Mouse (Mus musculus) cerebellum, adult 2 months (tissue): Measurements from ENCODE around the gene Cant1. TPM values are rescaled to one million over a fixed set of nuclear protein-coding genes. Genes with fewer than 3 reads are reported as not detected.

Experiments
- DNase-seq, 2 experiments: peaks; one replicate each; pipeline ENCODE4 v3.0.0; 2021
- H3K27ac ChIP-seq: fragments of 200-500 bp; 2 replicates; pipeline ENCODE4 v1.5.1; 2012; ENCODE audit warnings: low read length, control low read depth, inconsistent platforms; ENCODE audit not compliant: insufficient read depth
- H3K27me3 ChIP-seq: fragments of 200-500 bp; 2 replicates; pipeline ENCODE4 v1.6.1; 2012; ENCODE audit warnings: inconsistent platforms, mild to moderate bottlenecking, low read length, moderate library complexity; ENCODE audit not compliant: control insufficient read depth, insufficient read depth
- H3K4me1 ChIP-seq: fragments of 200-500 bp; 2 replicates; pipeline ENCODE4 v1.6.1; 2011; ENCODE audit warnings: low read length; ENCODE audit not compliant: control insufficient read depth, insufficient read depth
- H3K4me3 ChIP-seq: fragments of 200-500 bp; replicated peaks from 2 replicates; pipeline ENCODE3; 2011; ENCODE audit warnings: mild to moderate bottlenecking, low read depth, low read length, control low read depth; ENCODE audit not compliant: insufficient read depth
- CTCF ChIP-seq: fragments of 200-500 bp; IDR thresholded peaks from 2 replicates; pipeline ENCODE4 v1.5.1; 2011; ENCODE audit warnings: low read depth, mild to moderate bottlenecking, control low read depth, low read length, moderate library complexity, borderline replicate concordance; ENCODE audit not compliant: insufficient read depth
- POLR2A ChIP-seq: fragments of 200-500 bp; IDR thresholded peaks from 2 replicates; pipeline ENCODE4 v1.6.1; 2011; ENCODE audit warnings: low read length, control low read depth, borderline replicate concordance; ENCODE audit not compliant: insufficient read depth
- WGBS: fragments of 180-500 bp; shearing (Covaris S2); methylation state at CpG from one replicate; pipeline ENCODE4 v1.1.7; 2018; 5-methylcytosine and 5-hydroxymethylcytosine counted together
- polyA plus RNA-seq: library from polyadenylated mRNA; depleted of rRNA; stranded (reverse); fragments of >200 nt; gene quantifications from 2 replicates; pipeline ENCODE4 v1.2.3, GENCODE M21; 2012

Gene Cant1
- polyA plus RNA-seq, 1 experiment = 41.8 TPM

DNA sequence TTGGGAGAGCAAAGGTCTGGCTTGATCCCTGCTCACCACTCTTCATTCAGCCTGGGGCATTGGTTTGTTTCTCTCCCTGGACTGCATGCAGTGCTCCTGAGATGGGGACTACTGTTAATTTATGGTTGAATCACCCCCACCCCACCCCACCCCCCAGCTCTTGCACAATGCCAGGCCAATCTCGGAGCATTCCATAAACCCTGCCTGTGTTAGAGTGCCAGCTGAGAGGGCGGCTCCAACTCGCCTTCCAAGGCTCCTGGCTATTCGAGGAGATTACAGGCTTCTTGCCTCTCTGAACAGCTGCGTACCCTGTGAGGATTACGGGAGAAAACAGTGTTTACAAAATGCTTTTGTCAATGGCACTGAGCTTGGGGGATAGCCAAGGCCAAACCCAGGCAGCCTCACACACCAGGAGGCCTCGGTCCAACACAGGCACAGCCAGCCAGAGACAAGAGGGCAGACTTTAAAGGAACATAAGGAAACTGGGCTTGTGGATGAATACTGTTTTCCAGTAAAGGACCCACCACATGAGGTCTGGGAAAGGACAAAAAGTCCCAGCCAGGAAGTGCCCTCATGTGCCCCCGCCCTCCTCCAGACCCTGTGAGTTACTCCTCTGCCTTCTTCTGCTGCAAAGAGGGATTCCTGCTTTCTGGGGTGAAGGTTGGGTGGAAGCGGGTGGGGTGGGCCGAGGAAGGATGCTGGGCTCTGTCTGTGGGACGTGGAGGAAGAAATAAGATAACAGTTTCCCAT, 20.0 kb upstream of the Cant1 start:
- TF ChIP-seq CTCF = no peak
- no peak for TF ChIP-seq POLR2A
- no peak overlapping the region for H3K4me3 ChIP-seq
- WGBS = 53% methylated on average over 11 of the region's 11 CpGs
- H3K4me1 ChIP-seq = peaks cover 29% of the 10 kb centered on the region
- H3K27ac ChIP-seq = no peak overlapping the region
- no peak for DNase-seq
- no peaks in the 10 kb centered on the region for H3K27me3 ChIP-seq

DNA sequence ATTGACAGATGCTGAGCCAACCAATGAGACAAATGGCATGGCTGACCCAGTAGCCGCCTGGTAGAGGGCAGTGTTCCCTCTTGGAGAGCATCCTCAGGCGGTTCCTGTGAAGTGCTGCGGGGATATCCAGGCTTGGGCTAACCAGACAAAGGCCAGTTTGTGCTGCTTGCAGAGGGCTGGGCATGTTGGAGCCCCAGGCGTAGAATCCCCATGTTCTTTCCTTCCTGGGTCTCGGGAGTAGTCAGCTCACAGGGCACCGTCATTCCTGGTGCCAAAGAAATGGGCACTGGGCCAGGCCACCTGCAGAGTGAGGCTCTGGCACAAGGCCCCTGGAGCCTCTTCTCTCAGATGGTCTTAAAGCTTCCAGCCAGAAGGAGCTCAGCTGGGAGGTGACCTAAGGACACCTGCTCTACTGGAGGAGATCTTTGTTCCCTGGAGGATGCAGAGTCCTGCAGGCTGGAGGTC, 17.6 kb upstream of the Cant1 start:
- WGBS = under 1% methylated on average over 6 of the region's 6 CpGs
- peak; percentile 76 to 81 for DNase-seq
- H3K27ac ChIP-seq = no peak overlapping the region
- H3K4me3 ChIP-seq = no peak overlapping the region
- TF ChIP-seq CTCF = peak; percentile 66
- no peak for TF ChIP-seq POLR2A
- H3K4me1 ChIP-seq = peaks cover 29% of the 10 kb centered on the region
- H3K27me3 ChIP-seq = no peaks in the 10 kb centered on the region

DNA sequence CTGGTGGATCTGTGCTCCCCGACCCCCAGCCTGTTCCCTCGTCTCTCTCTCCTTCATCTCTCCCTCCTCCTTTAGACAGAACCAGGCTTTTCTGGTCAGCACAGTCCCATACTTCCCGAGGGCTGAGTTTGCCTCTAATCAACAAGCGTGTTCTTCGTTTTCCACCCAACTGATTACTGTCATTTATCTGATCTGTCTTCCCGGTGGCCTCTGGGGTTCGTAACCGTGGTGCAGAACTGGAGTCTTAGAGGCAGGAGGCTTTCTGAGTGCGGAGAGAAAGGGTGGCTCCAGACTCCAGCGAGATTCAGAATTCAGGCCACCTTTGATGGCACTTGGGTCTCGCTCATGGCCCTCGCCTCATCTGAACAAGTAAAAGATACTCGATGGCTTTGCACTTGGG, 15.2 kb upstream of the Cant1 start:
- 73% methylated on average over 13 of the region's 13 CpGs for WGBS
- Histone ChIP-seq H3K27me3 (no peaks in the 10 kb centered on the region), H3K27ac (no peak overlapping the region)

DNA sequence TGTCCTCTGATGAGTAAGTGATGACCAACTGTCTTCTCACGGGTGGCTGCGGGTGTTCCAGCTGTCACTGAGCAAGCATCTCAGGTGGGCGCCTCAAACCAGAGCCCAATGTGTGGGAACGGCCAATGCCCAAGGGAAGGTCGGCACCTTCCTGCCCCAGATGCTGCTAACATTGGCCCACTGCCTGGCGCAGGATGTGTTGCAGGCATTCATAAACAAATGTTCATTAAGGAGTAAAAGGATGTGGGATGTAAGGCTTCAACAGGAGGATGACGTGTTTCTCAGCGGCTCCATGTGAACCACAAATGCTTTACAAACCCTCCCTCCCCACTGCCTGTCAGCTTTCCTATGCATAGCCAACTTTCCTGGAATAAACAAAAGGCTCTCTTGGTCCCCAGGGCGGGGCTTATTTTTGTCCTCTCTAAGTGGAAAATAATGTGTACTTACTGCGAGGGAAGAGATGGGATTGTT, 14.5 kb upstream of the Cant1 start:
- TF ChIP-seq POLR2A = no peak
- no peak for TF ChIP-seq CTCF
- no peak for DNase-seq
- Histone ChIP-seq H3K4me3 (no peak overlapping the region), H3K27ac (no peak overlapping the region), H3K27me3 (no peaks in the 10 kb centered on the region), H3K4me1 (peaks cover 28% of the 10 kb centered on the region)
- 63% methylated on average over 10 of the region's 10 CpGs for WGBS

More for the DNA sequence above, 15.2 kb upstream of the Cant1 start:
- DNase-seq = no peak
- TF ChIP-seq POLR2A = no peak
- TF ChIP-seq CTCF = no peak
- H3K4me3 ChIP-seq = no peak overlapping the region
- peaks cover 30% of the 10 kb centered on the region for H3K4me1 ChIP-seq

DNA sequence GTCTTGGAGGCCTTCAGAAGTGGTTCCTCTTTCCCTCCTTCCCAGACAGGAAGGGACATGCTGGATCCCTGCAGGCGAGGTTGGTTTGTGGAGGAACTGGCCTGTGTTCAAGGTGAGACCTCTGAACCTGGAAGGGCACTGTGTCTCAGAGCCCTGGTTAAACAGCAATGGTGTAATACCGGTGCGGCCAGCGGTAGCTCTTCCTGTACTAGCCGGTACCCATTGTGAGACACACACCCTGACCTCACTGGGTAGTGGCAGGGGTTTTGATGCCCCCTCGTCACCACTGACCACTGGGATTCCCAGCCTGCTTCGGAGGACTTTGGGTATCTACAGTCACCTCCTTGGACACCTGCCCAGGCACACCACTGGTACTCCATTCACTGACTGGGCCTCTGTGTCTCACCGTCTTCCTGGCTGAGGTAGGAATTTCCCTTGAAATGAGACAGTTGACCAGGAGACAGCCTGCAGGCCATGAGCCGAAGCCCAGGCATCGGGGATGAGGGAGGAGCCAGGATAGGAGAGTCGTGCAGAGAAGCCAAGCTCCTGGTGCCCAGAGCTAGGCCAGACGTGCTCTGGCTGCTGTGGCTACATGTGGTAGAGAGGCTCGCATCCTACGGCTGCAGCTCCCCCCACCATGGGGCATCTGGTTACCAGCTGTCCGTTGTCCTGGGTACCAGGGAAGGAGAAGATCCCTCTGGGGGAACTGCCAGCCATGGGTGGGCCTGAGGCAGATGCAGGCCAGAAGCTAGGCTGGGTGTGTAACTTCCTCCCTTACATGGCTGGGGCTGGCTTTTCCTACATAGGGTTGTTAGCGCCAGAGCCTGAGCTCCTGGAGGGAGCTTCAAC, 12.4 kb upstream of the Cant1 start:
- TF ChIP-seq CTCF (no peak), POLR2A (no peak)
- Histone ChIP-seq H3K4me3 (no peak overlapping the region), H3K27me3 (no peaks in the 10 kb centered on the region), H3K27ac (no peak overlapping the region), H3K4me1 (peaks cover 11% of the 10 kb centered on the region)
- no peak for DNase-seq
- 84% methylated on average over 16 of the region's 16 CpGs for WGBS

- Histone ChIP-seq H3K27me3 (no peaks in the 10 kb centered on the region), H3K4me1 (peaks cover 7% of the 10 kb centered on the region), H3K27ac (no peak overlapping the region), H3K4me3 (no peak overlapping the region)
- DNase-seq = no peak
- TF ChIP-seq POLR2A (no peak), CTCF (no peak)
- WGBS = 66% methylated on average over 4 of the region's 4 CpGs
Observed at GRCm38 (mm10) chr11:118430291-118430885, 11.5 kb upstream of the Cant1 start.

DNA sequence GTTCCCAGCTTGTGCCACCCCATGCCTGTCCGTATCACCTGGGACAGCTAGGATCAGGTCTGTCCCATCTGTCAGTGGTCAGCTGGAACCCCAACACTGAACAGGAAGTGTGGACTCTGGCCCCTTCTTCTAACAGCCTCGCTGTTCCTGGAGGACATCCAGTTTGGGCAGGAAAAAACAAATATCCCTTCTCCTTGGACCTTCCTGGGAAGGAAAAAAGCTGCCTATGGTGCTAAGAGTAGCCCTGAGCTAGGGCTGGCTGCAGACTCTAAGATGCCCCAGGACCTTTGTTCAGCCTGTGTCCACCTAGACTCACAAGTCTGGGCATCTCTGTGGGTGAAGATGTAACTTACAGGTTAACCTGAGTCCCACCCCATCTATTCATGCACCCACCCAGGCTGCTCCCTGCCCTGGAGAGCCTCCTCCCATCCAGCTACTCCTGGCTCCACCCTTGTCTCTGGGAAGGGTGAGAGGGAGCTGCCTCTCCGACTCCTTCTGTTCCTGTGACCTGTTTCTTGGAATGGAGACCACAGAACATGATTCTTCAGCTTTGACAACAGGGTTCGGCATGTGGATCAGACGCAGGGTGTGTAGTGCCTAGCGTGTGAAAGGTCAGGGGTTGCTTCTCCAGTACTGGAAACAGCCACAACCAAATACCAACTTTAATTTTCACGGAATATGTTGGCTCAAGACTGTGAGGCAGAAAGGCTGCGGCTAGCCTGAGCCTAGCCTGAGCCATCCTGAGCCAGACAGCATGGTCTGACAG, 10.2 kb upstream of the Cant1 start:
- H3K27me3 ChIP-seq = no peaks in the 10 kb centered on the region
- no peak for DNase-seq
- 73% methylated on average over 8 of the region's 8 CpGs for WGBS
- H3K27ac ChIP-seq = no peak overlapping the region
- no peak for TF ChIP-seq POLR2A
- no peak for TF ChIP-seq CTCF
- peaks cover 10% of the 10 kb centered on the region for H3K4me1 ChIP-seq
- H3K4me3 ChIP-seq = no peak overlapping the region
